Mouse (Mus musculus) cortical plate, adult 2 months (tissue): ENCODE results near the gene Tspear.

Experiments used
- CTCF ChIP-seq: fragments of 200-500 bp; IDR thresholded peaks from 2 replicates; pipeline ENCODE4 v1.5.1; 2011; ENCODE audit warnings: mild to moderate bottlenecking, control low read depth, low read length; ENCODE audit not compliant: insufficient read depth; ENCODE audit errors: extremely low read depth
- POLR2A ChIP-seq: fragments of 200-500 bp; IDR thresholded peaks from 2 replicates; pipeline ENCODE4 v1.6.1; 2011; ENCODE audit warnings: mild to moderate bottlenecking, low read length, control low read depth; ENCODE audit not compliant: insufficient read depth; ENCODE audit errors: extremely low read depth

GRCm38 (mm10) chr10:77709831-77710230 is 23.5 kb downstream of the Tspear start:
- TF ChIP-seq CTCF, result no peak
- TF ChIP-seq POLR2A, result no peak
